Mouse (Mus musculus) mouse trophoblast stem cell (cell line): Measurements from ENCODE around the gene Dusp10.

Experiments used
- in situ Hi-C, 2 experiments: fragments of 300-500 bp; cut with MseI, MboI; formaldehyde crosslinking; loops; 2 replicates in 1 of 2; 3 replicates in 1 of 2; pipeline ENCODE4 v1.15.1; 2025

Gene Dusp10

GRCm38 (mm10) chr1:184100927-184101749, 88.0 kb downstream of the Dusp10 start:
- in situ Hi-C loops: no loop called here

GRCm38 (mm10) chr1:184101750-184102046, 88.6 kb downstream of the Dusp10 start:
- in situ Hi-C loops: no loop called here

GRCm38 (mm10) chr1:184106832-184107231, 93.7 kb downstream of the Dusp10 start:
- in situ Hi-C loops: no loop called here

- in situ Hi-C loops: no loop called here
Observed at GRCm38 (mm10) chr1:184107448-184107847, 94.3 kb downstream of the Dusp10 start.

- in situ Hi-C loops: no loop called here
Observed at GRCm38 (mm10) chr1:184108254-184108653, 95.2 kb downstream of the Dusp10 start.

- in situ Hi-C loops: no loop called here
Observed at GRCm38 (mm10) chr1:184117586-184117985, 104.5 kb downstream of the Dusp10 start.

- in situ Hi-C loops: no loop called here
Observed at GRCm38 (mm10) chr1:184117991-184118390, 104.9 kb downstream of the Dusp10 start.

- in situ Hi-C loops: no loop called here
Observed at GRCm38 (mm10) chr1:184118586-184118985, 105.5 kb downstream of the Dusp10 start.
